19 mouse cellular contexts compared by ENCODE assay signal in the genomic region with DNA sequence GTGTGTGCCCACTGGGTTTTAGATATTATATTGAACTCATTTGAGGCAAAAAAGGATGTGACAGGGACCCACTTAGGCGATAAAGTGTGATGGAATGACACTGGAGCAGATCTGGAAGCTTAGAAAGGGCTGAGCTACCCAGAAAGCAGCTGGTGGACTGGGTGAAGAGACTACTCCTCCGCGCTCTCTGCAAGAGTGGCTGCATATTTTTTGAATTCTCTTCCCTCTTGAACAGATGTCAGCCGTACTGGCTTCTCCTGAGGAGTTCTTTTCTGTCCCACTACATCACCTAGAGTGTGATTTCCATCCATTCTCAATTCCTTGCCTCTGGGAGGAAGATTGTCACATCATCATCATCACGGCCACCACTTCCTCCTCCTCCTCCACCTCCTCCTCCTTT.
"Had no signal": no experiment of that assay in that cellular context is flagged by ENCODE, and none has a peak within 500 bp of the region (broad histone marks: within the 10 kb centered on the region; RNA-seq: fewer than 3 reads in every experiment).

No protein-coding gene starts in this region.

- H3K4me3 ChIP-seq: liver, embryonic 15.5 days; lung, embryonic 15.5 days; midbrain, embryonic 10.5 days; midbrain, embryonic 12.5 days; myocyte; neural tube, embryonic 13.5 days; neural tube, embryonic 15.5 days; stomach, embryonic 15.5 days had no signal

- DNase-seq: liver, postnatal 0 days; lung, adult 2 months; lung, postnatal 4 days; midbrain, embryonic 14.5 days; right cerebral cortex, postnatal 14 days; thymus, adult 18-20 months; thymus, postnatal 14 days; thymus, postnatal 36 days had no signal

- H3K27ac ChIP-seq: liver, embryonic 15.5 days; lung, embryonic 15.5 days; midbrain, embryonic 10.5 days; midbrain, embryonic 12.5 days; neural tube, embryonic 13.5 days; neural tube, embryonic 15.5 days; stomach, embryonic 15.5 days; stomach, postnatal 0 days had no signal

- ATAC-seq: liver, postnatal 0 days; lung, postnatal 0 days; midbrain, embryonic 16.5 days had no signal
